In genomic region chr2:122221798-122222197, GRCm38 (mm10) we compare ENCODE assay signal across 1 mouse cellular context.
TF ChIP-seq lines count a peak whose summit lies in the region.

No protein-coding gene starts in this region.

TF ChIP-seq in MEL, 35 proteins besides CTCF, POLR2A, EP300 and RAD21:
- TF ChIP-seq USF2 (IDR thresholded peaks at IDR 0.05; ENCODE audit: borderline replicate concordance in 1 of 2, insufficient read depth in 1 of 2, low read depth in 1 of 2, low read length in 2 of 2) (no peak), GATA1 (IDR thresholded peaks at IDR 0.05; ENCODE audit: low read depth, low read length) (no peak), ETS1 (IDR thresholded peaks at IDR 0.05; ENCODE audit: low read depth, low read length) (no peak), NELFE (IDR thresholded peaks at IDR 0.05; ENCODE audit: low read depth, low read length) (no peak), TAL1 (IDR thresholded peaks at IDR 0.05; ENCODE audit: low read length) (no peak), RCOR1 (IDR thresholded peaks at IDR 0.05; ENCODE audit: low read depth, low read length) (no peak), MAX (IDR thresholded peaks at IDR 0.05; ENCODE audit: low read length) (no peak), CHD1 (IDR thresholded peaks at IDR 0.05; ENCODE audit: low read depth, low read length) (no peak), GABPA (IDR thresholded peaks at IDR 0.05; ENCODE audit: low read depth, low read length) (no peak), MXI1 (IDR thresholded peaks at IDR 0.05; ENCODE audit: low read depth, low read length) (no peak)
